Mouse (Mus musculus) kidney, adult 2 months (tissue): ENCODE results near the gene Lrmp.

Experiments used
- CTCF ChIP-seq: fragments of 200-500 bp; conservative IDR thresholded peaks from 2 replicates; pipeline ENCODE4 v1.5.1; 2011; ENCODE audit warnings: low read depth, mild to moderate bottlenecking, control low read depth, low read length, moderate library complexity, mixed read lengths; ENCODE audit not compliant: insufficient read depth, insufficient read length
- POLR2A ChIP-seq: fragments of 200-500 bp; IDR thresholded peaks from one replicate; pipeline ENCODE4 v1.6.1; 2011; ENCODE audit warnings: low read depth, low read length, control low read depth

GRCm38 (mm10) chr6:145213916-145214315 is 98.5 kb downstream of the Lrmp start:
- TF ChIP-seq POLR2A, result no peak
- TF ChIP-seq CTCF, result no peak
